Mouse (Mus musculus): ENCODE measurements around the gene Kcna3.

The Kcna3 gene

GRCm38 (mm10) chr3:107035521-107036457, at the start of gene Kcna3:
Gene Kcna3 (plus strand): TSS chr3:107036169.
- DNase-seq (ENCODE audit: low spot score in 2 of 2), result peak; percentile 77 to 78

- no peak for DNase-seq (ENCODE audit: low spot score in 2 of 2)
Observed at GRCm38 (mm10) chr3:106991334-106991733, 44.6 kb upstream of the Kcna3 start.

GRCm38 (mm10) chr3:106995347-106995746, 40.6 kb upstream of the Kcna3 start:
- DNase-seq (ENCODE audit: low spot score in 2 of 2), result no peak

GRCm38 (mm10) chr3:106996186-106996585, 39.8 kb upstream of the Kcna3 start:
- DNase-seq (ENCODE audit: low spot score in 2 of 2), result peak in 1 of 2 experiments; percentile 9

GRCm38 (mm10) chr3:106998370-106998769, 37.6 kb upstream of the Kcna3 start:
- no peak for DNase-seq (ENCODE audit: low spot score in 2 of 2)

- no peak for DNase-seq (ENCODE audit: low spot score in 2 of 2)
Observed at GRCm38 (mm10) chr3:107000165-107000564, 35.8 kb upstream of the Kcna3 start.

- DNase-seq (ENCODE audit: low spot score in 2 of 2), result no peak
Observed at GRCm38 (mm10) chr3:107002249-107003123, 33.5 kb upstream of the Kcna3 start.

- no peak for DNase-seq (ENCODE audit: low spot score in 2 of 2)
Observed at GRCm38 (mm10) chr3:107009329-107010076, 26.5 kb upstream of the Kcna3 start.

GRCm38 (mm10) chr3:107018286-107018685, 17.7 kb upstream of the Kcna3 start:
- DNase-seq (ENCODE audit: low spot score in 2 of 2), result no peak

GRCm38 (mm10) chr3:107031547-107031946, 4.4 kb upstream of the Kcna3 start:
- no peak for DNase-seq (ENCODE audit: low spot score in 2 of 2)

- no peak for DNase-seq (ENCODE audit: low spot score in 2 of 2)
Observed at GRCm38 (mm10) chr3:107034776-107035175, 1.2 kb upstream of the Kcna3 start.

- peak; percentile 16 to 29 for DNase-seq (ENCODE audit: low spot score in 2 of 2)
Observed at GRCm38 (mm10) chr3:107036458-107037039, 580 bp downstream of the Kcna3 start.

GRCm38 (mm10) chr3:107037105-107037504, 1.1 kb downstream of the Kcna3 start:
- DNase-seq (ENCODE audit: low spot score in 2 of 2), result no peak

GRCm38 (mm10) chr3:107037536-107038155, 1.7 kb downstream of the Kcna3 start:
- peak in 1 of 2 experiments; percentile 5 for DNase-seq (ENCODE audit: low spot score in 2 of 2)

GRCm38 (mm10) chr3:107038156-107038536, 2.2 kb downstream of the Kcna3 start:
- peak; percentile 66 to 77 for DNase-seq (ENCODE audit: low spot score in 2 of 2)

GRCm38 (mm10) chr3:107038661-107039223, 2.8 kb downstream of the Kcna3 start:
- DNase-seq (ENCODE audit: low spot score in 2 of 2), result peak; percentile 37 to 60

- DNase-seq (ENCODE audit: low spot score in 2 of 2), result no peak
Observed at GRCm38 (mm10) chr3:107039306-107039705, 3.3 kb downstream of the Kcna3 start.

- no peak for DNase-seq (ENCODE audit: low spot score in 2 of 2)
Observed at GRCm38 (mm10) chr3:107040408-107040807, 4.4 kb downstream of the Kcna3 start.

GRCm38 (mm10) chr3:107041718-107042117, 5.7 kb downstream of the Kcna3 start:
- DNase-seq (ENCODE audit: low spot score in 2 of 2), result no peak

- no peak for DNase-seq (ENCODE audit: low spot score in 2 of 2)
Observed at GRCm38 (mm10) chr3:107061468-107061867, 25.5 kb downstream of the Kcna3 start.
